Mouse (Mus musculus) myocyte (in vitro differentiated cells): ENCODE measurements at regions not wholly inside any gene's neighbourhood (a gene's known extent, or its start where the extent isn't known, plus 50 kb on each side); places are given as distances from the start of the nearest gene placed in this dataset.

Experiments
- CEBPB ChIP-seq: IDR thresholded peaks from 2 replicates; pipeline ENCODE4 v1.6.1; 2011; ENCODE audit warnings: mild to moderate bottlenecking, moderate library complexity; ENCODE audit not compliant: poor library complexity, insufficient read depth, severe bottlenecking
- E2F4 ChIP-seq: IDR thresholded peaks from one replicate; pipeline ENCODE4 v1.6.1; 2011; ENCODE audit warnings: mild to moderate bottlenecking, control low read depth, moderate library complexity; ENCODE audit not compliant: insufficient read depth
- MAX ChIP-seq: IDR thresholded peaks from one replicate; pipeline ENCODE4 v1.6.1; 2011; ENCODE audit warnings: low read depth, mild to moderate bottlenecking, control low read depth
- POLR2A ChIP-seq: IDR thresholded peaks from one replicate; pipeline ENCODE4 v1.6.1; 2011; ENCODE audit warnings: low read depth, mild to moderate bottlenecking, control low read depth, moderate library complexity; ENCODE audit not compliant: insufficient read length
- TCF12 ChIP-seq: IDR thresholded peaks from one replicate; pipeline ENCODE4 v1.6.1; 2011; ENCODE audit warnings: mild to moderate bottlenecking, control low read depth; ENCODE audit not compliant: poor library complexity, insufficient read depth, severe bottlenecking
- USF1 ChIP-seq: IDR thresholded peaks from one replicate; pipeline ENCODE4 v1.6.1; 2011; ENCODE audit warnings: low read depth, mild to moderate bottlenecking, control low read depth, moderate library complexity

DNA sequence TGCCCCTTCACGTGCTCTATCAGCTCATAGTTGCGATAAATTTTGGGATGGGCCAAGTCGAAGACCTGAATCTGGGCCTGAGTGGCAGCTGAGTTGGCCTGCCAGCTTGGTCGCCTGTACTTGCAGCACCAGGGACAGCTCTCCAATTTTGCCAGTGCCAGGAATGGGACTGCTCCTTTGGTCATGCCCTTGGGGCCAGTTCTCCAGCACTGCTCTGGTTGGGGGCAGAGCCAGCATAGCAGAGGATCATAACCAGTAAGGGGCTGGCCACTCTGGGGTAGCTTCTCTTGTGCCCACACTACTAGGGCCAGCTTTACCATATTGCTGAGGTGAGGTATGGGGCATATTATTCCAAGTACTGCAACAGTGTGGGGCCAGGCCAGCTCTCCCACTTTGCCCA is 397.0 kb upstream of the Cadm2 start:
- no peak for TF ChIP-seq POLR2A
- TF ChIP-seq TCF12 = no peak
- no peak for TF ChIP-seq CEBPB
- TF ChIP-seq MAX = no peak
- TF ChIP-seq E2F4 = no peak
- no peak for TF ChIP-seq USF1
